Mouse (Mus musculus) liver, adult 2 months (tissue): ENCODE data around the gene Nme7.

Experiments used
- CTCF ChIP-seq: fragments of 200-500 bp; IDR thresholded peaks from 2 replicates; pipeline ENCODE4 v1.5.1; 2011; ENCODE audit warnings: low read depth, low read length, control low read depth
- POLR2A ChIP-seq: fragments of 200-500 bp; IDR thresholded peaks from 2 replicates; pipeline ENCODE4 v1.6.1; 2011; ENCODE audit warnings: low read length, control low read depth; ENCODE audit not compliant: insufficient read depth; ENCODE audit errors: extremely low read depth

- TF ChIP-seq POLR2A (no peak), CTCF (no peak)
Measured at GRCm38 (mm10) chr1:164335435-164335834, 31.5 kb downstream of the Nme7 start.
